Mouse (Mus musculus) thymus, postnatal 0 days (tissue): ENCODE results near the gene Bach2. TPM values are rescaled to one million over a fixed set of nuclear protein-coding genes. Genes with fewer than 3 reads are reported as not detected.
A peak's percentile ranks its signal among the peaks of the same experiment; 100 is the strongest.

Source experiments
- DNase-seq: peaks from one replicate; pipeline ENCODE4 v3.0.0-alpha.2; 2015; ENCODE audit warnings: low spot score
- polyA plus RNA-seq: library from polyadenylated mRNA; unstranded; fragments of >200 nt; fragmentation: Nextera tagmentation; extraction: Ambion mirVana; gene quantifications from 2 replicates; pipeline ENCODE4 v1.2.1, GENCODE M21; 2015

Bach2 gene
- polyA plus RNA-seq, 1 experiment from 2014 or later, result 4.8 TPM

DNA sequence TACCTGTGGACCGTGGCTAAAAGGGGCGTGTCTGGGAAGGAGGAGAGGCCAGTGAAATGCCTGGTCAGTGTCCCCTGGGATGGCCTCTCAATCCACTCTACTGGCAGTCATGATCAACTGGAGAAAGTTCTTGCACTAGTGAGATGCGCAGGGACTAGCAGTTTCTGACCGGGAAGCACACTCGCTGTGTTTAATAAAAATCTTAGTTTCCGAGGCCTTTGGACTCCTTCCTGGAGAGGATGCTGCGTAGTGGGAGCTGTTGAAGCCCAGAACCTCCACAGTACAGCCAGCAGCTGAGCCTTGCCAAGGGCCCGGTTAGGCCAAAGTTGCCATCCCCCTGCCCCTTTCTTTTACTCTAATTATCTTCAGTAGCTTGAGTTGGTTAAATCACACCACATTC lies 148.3 kb downstream of the Bach2 start:
- DNase-seq, result no peak

- DNase-seq, result peak; percentile 64
Observed at GRCm38 (mm10) chr4:32387479-32388240, 149.1 kb downstream of the Bach2 start.

- DNase-seq, result no peak
Observed at GRCm38 (mm10) chr4:32388564-32388963, 150.0 kb downstream of the Bach2 start.

- no peak for DNase-seq
Observed at GRCm38 (mm10) chr4:32389107-32389800, 150.7 kb downstream of the Bach2 start.

DNA sequence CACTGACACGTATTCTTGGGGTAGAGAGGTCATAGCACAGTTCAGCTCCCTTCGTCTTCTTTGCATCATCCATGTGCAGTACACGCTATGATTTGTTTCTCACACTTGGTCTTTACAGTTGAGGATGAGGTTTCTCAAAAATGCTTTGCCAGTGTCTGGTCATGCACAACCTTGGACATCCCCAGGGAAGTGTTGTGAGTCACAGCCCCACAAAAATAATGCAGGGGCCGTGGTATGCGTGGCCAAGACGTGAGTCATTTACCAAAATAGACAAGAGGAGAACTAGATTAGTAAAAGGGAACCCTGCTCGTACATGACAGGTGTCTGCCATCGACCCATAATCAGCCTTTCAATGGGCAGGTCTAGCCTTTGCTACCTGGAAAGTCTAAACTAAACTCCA lies 152.7 kb downstream of the Bach2 start:
- no peak for DNase-seq

GRCm38 (mm10) chr4:32393226-32393625 lies 154.6 kb downstream of the Bach2 start:
- DNase-seq, result no peak

GRCm38 (mm10) chr4:32393951-32394350 lies 155.3 kb downstream of the Bach2 start:
- DNase-seq, result no peak

DNA sequence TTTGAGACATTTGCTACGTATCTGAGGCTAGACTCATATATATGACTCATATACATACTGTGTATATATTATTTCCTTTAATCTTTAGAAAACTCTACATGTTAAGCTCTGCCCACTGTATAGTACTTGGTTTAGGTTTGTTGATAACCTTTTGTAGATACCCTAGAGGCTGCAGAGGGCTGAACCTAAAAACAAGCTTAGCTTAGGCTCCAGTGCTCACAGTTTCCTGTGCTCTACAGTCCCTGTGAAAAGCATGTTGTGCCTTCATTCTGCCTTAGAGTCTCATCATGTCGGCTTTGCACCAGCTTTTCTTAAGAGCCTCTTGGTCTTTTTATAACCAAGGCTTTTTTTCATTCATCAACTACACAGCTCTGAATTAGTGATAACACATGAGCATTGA lies 156.2 kb downstream of the Bach2 start:
- DNase-seq, result no peak

- no peak for DNase-seq
Observed at GRCm38 (mm10) chr4:32401459-32401858, 162.9 kb downstream of the Bach2 start.

GRCm38 (mm10) chr4:32403506-32403905 lies 164.9 kb downstream of the Bach2 start:
- no peak for DNase-seq

DNA sequence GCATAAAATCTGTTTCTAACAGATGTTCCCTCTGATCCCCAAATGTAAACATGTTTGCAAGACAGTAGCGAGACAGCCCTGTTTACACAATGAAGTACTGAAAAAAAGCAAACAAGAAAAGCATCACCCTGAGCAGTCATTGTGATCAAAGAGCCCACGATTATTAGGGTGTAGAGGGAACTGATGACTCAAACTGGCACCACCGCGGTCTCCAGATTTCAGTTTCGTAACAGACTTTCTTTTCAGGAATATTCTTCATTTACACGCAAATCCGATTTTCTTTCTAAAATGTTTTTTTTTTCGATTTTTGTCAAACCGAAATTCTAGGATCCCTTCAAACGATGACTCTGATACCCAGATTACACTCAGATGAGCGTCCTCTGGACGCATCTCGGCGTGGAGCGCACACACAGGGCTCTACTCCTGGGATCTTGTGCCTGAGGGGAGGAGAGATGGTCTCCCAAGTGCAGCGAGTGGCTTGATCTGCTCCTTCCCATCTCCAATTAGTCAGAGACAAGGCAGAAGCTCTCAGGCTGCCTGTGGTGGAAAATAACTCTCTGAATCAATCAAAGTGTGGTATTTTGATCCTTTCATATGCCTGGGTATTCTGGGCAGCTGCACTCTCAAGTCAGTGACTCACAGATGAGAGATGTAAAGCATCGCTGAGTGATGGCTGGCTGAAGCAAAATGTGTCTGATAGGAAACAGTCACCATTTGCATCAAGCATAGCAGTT lies 166.7 kb downstream of the Bach2 start:
- DNase-seq, result no peak

- no peak for DNase-seq
Observed at GRCm38 (mm10) chr4:32405985-32406384, 167.4 kb downstream of the Bach2 start.

- DNase-seq, result no peak
Observed at GRCm38 (mm10) chr4:32408535-32408934, 169.9 kb downstream of the Bach2 start.

GRCm38 (mm10) chr4:32409116-32409880 lies 170.7 kb downstream of the Bach2 start:
- DNase-seq, result no peak

DNA sequence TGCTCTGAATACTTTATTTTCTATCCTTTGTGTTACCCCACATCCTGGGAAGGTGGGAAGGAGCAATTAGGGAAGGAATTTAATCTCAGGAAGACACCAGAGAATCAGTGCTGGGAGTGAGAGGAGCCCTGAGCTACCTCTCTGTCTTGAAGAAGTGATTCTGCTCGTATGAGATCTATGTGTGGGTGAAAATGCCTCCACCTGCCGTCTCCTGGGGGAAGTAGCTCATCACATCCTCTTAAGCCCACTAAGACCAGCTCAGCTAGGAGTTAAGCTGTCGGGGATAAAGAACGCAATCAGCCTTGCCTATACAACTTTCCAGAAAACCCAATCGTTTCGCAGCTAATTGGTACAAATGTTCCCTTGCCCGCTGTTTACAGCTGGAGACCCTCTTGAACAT lies 174.5 kb downstream of the Bach2 start:
- DNase-seq, result no peak

- DNase-seq, result no peak
Observed at GRCm38 (mm10) chr4:32413505-32413904, 174.9 kb downstream of the Bach2 start.

DNA sequence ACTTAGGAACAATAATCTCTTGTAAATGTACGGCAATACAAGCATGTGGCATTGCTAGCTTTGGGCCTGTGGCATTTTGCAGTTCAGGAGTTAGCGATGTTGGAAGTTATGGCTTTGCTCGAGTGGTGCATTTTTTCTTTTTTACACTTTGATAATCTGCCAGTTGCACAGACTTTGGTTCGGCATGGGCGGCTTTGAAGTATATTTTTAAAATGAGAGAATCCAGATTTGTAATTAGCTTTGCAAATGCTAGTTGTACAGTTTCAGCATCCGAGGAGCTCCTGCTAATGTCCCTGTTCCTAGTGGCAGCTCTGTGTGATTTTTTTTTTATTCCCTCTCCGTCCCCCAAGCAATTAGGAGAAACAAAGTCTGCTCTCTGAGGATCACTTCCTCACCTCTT lies 176.4 kb downstream of the Bach2 start:
- DNase-seq, result no peak

DNA sequence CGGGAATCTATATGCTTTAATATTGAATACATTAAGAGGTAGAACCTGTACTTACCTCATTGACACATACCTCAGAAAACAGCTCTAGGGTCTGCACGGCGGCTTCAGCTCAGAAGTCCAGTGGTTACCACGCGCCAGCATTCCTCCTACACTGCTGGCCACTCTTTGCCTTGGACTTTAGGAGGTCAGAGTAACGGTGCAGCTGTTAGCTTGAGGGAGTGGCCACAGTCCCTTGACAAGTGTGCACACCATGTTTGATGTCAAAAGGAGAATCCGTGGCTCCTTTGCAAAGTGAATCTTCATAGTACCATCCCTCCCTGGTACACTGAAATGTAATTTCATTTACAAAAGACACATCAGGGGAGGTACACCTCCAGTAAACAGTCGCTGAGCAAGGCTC lies 179.3 kb downstream of the Bach2 start:
- DNase-seq, result no peak

- no peak for DNase-seq
Observed at GRCm38 (mm10) chr4:32421570-32421969, 183.0 kb downstream of the Bach2 start.

GRCm38 (mm10) chr4:32422427-32422826 lies 183.8 kb downstream of the Bach2 start:
- no peak for DNase-seq

- peak; percentile 36 for DNase-seq
Observed at GRCm38 (mm10) chr4:32423667-32424066, 185.1 kb downstream of the Bach2 start.
